ENCODE assay signal across 19 mouse cellular contexts in the genomic region with DNA sequence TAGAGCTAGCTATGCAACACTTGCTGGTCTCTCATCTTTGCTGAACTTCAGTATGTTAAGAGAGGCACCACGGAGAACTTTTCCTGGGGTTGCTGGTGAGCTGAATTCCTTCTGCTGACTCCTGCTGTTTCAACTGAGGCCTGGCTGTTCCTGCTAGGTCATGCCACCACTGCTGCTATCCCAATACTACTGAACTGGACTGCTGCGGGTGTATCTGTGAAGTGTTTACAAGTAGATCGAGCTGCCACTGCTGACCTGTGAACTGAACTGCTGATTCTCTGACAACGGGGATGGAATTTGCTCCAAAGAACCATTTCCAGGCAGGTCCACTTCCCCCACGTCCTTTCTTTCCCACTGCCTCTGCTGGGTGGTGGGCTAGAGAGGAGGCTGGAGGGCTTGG. TPM values are rescaled to one million over a fixed set of nuclear protein-coding genes. Genes with fewer than 3 reads are reported as not detected.
"Had no signal": no experiment of that assay in that cellular context is flagged by ENCODE, and none has a peak within 500 bp of the region (broad histone marks: within the 10 kb centered on the region; RNA-seq: fewer than 3 reads in every experiment).

No protein-coding gene starts in this region.

- H3K36me3 ChIP-seq: liver, embryonic 13.5 days; midbrain, embryonic 10.5 days; midbrain, embryonic 13.5 days; midbrain, embryonic 15.5 days; neural tube, embryonic 12.5 days; stomach, embryonic 15.5 days had no signal

- H3K4me1 ChIP-seq: midbrain, embryonic 15.5 days; neural tube, embryonic 12.5 days; stomach, embryonic 15.5 days had no signal

- H3K27me3 ChIP-seq: liver, embryonic 13.5 days; midbrain, embryonic 13.5 days; midbrain, embryonic 15.5 days; neural tube, embryonic 12.5 days; stomach, embryonic 15.5 days had no signal

- DNase-seq: liver, embryonic 13.5 days; lung, adult 18-20 months; lung, embryonic 14.5 days; lung, postnatal 10 days; lung, postnatal 4 days; right cerebral cortex, postnatal 14 days; thymus, adult 2 months; thymus, postnatal 25 days; thymus, postnatal 4 days had no signal

- H3K9ac ChIP-seq: liver, embryonic 13.5 days; lung, embryonic 14.5 days; midbrain, embryonic 13.5 days; midbrain, embryonic 15.5 days; neural tube, embryonic 12.5 days; stomach, embryonic 15.5 days had no signal

- H3K27ac ChIP-seq: liver, embryonic 13.5 days; midbrain, embryonic 10.5 days; midbrain, embryonic 13.5 days; midbrain, embryonic 15.5 days; neural tube, embryonic 12.5 days; stomach, embryonic 15.5 days; stomach, postnatal 0 days had no signal

- H3K4me3 ChIP-seq: liver, embryonic 13.5 days; midbrain, embryonic 10.5 days; midbrain, embryonic 13.5 days; midbrain, embryonic 15.5 days; myocyte; neural tube, embryonic 12.5 days; stomach, embryonic 15.5 days had no signal

- H3K9me3 ChIP-seq: liver, embryonic 13.5 days; midbrain, embryonic 10.5 days; midbrain, embryonic 13.5 days; midbrain, embryonic 15.5 days; neural tube, embryonic 12.5 days; stomach, embryonic 15.5 days had no signal

- ATAC-seq: midbrain, embryonic 13.5 days; midbrain, embryonic 15.5 days had no signal

- H3K4me2 ChIP-seq: liver, embryonic 13.5 days; lung, embryonic 14.5 days; midbrain, embryonic 13.5 days; midbrain, embryonic 15.5 days; neural tube, embryonic 12.5 days; stomach, embryonic 15.5 days had no signal

RNA-seq across cellular contexts. Expression of a gene that starts 51.1 kb away (rescaled TPM):
- total RNA-seq: megakaryocyte, adult 5-6 weeks; megakaryocyte-erythroid progenitor cell, adult 5-6 weeks; neutrophil, adult 5-6 weeks had no signal
- polyA plus RNA-seq: myocyte had no signal
